Mouse (Mus musculus): ENCODE results near the gene Wnt10a. TPM values are rescaled to one million over a fixed set of nuclear protein-coding genes. Genes with fewer than 3 reads are reported as not detected.
A peak's percentile ranks its signal among the peaks of the same experiment; 100 is the strongest.

Gene Wnt10a
- polyA plus RNA-seq (2016; fragmentation: Nextera tagmentation; extraction: Ambion mirVana), result 0.70 and 1.2 TPM in 2 replicates

DNA sequence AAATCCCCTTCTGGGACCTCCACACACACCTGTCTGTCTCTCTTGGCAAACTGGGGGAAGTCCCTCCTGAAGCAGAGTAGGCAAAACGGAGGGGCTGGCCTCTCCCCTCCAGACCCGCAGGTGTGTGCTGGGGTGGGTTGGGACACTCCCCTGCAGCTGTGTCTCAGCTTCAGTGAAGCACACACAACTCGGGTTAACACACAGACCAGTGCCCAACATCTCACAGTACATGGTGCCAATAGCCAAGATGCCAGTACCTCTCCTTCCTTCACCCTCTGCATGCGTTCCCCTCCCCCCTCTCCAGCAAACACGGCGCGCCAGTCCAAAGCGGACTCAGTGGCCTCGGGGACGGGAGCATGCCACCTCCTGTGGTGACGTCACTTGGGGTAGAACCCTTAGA is at the start of gene Wnt10a:
Gene Wnt10a (plus strand): TSS at position 268 of the 400 bp plus-strand sequence.
- WGBS, result 2% methylated on average over 11 of the region's 11 CpGs
- peaks cover 100% of the 10 kb centered on the region for H3K27me3 ChIP-seq (replicated peaks; ENCODE audit: low read depth, poor library complexity, severe bottlenecking)
- H3K4me3 ChIP-seq, result peak within 1 kb of the TSS; percentile 45
- no peaks in the 10 kb centered on the region for H3K9me3 ChIP-seq
- H3K36me3 ChIP-seq (replicated peaks), result no peaks in the 10 kb centered on the region
- peaks cover 70% of the 10 kb centered on the region for H3K4me1 ChIP-seq
- no peak for DNase-seq (ENCODE audit: low spot score)
- peak within 1 kb of the TSS; percentile 54 for H3K27ac ChIP-seq (replicated peaks)

DNA sequence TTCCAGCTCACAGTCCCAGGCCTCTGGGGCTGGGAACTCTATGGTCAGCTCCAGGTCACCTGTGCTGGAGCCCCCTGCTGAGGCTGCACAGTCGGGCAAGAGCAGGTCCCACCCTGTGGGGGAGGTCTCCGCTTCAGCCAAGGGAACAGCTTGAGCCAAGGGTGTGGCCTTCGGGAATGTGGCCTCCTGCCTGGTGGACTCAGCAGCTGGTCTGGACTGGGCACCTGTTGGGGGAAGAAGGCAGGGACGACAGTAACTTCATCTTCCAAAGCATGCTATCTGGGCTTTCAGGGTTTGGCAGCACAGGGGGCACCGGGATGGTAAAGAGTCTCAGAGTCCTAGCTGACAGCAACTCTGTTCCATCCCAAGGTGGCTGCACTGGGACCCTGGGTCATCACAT is 44.0 kb upstream of the Wnt10a start:
- no peaks in the 10 kb centered on the region for H3K9me3 ChIP-seq
- H3K4me1 ChIP-seq, result peaks cover 11% of the 10 kb centered on the region
- no peak overlapping the region for H3K4me3 ChIP-seq
- peaks cover 50% of the 10 kb centered on the region for H3K27me3 ChIP-seq (replicated peaks; ENCODE audit: low read depth, poor library complexity, severe bottlenecking)
- DNase-seq (ENCODE audit: low spot score), result no peak
- no peaks in the 10 kb centered on the region for H3K36me3 ChIP-seq (replicated peaks)
- 72% methylated on average over 5 of the region's 5 CpGs for WGBS
- H3K27ac ChIP-seq (replicated peaks), result no peak overlapping the region

DNA sequence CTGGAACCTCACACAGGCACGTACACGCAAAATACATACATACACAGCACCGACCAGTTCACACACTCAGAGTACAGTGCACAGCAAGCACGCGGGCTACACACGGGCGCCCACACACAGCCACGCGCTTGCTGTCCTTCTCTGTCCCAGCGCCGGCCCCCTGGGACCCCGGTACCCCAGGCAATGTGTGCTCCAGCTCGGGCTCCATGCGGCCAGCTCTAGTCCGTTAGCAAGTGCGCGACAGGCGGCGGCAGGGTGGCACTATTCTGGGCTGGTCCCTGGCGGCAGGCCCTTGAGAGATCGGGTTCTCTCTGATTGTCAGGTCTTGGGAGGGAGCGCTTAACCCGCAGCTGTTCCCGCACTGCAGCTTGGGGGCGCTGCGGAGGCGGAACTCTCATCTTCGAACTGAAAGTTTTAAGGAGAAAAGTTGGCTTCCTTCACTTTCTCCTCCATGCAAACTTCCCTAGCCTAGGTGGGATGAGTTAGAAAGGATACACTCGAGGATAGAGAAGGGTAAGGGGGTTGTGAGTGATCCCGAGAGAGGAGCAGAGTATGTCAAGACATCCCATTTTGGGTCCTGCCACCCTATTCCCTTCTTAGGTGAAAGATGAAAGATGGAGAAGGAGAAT is 42.6 kb upstream of the Wnt10a start, which contains the start of gene Prkag3:
Gene Prkag3 (minus strand): TSS at position 579 of the 629 bp plus-strand sequence.
- DNase-seq (ENCODE audit: low spot score), result peak; percentile 64
- no peaks in the 10 kb centered on the region for H3K36me3 ChIP-seq (replicated peaks)
- no peak within 1 kb of the TSS for H3K27ac ChIP-seq (replicated peaks)
- peaks cover 15% of the 10 kb centered on the region for H3K4me1 ChIP-seq
- H3K27me3 ChIP-seq (replicated peaks; ENCODE audit: low read depth, poor library complexity, severe bottlenecking), result peaks cover 50% of the 10 kb centered on the region
- peak within 1 kb of the TSS; percentile 48 for H3K4me3 ChIP-seq
- H3K9me3 ChIP-seq, result no peaks in the 10 kb centered on the region
- WGBS, result 11% methylated on average over 30 of the region's 30 CpGs

DNA sequence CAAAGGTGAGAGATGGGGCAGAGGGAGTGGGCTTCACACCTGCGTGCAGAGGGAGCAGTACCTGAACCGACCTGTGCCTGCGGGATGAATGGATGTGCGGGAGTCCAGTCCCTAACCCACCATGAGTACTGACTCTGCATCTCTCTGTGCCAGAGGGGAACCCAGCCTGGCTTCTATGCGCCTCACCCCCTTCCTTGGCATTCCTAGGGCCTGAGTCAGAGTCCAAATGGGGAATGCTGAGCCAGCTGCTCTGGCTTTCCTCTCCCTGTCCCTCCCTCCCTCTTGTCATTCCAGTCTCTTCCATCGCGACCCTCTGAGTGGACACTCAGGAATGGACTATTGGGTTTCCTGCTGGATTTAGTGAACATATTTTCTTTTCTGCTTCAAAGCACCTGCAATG is 42.0 kb upstream of the Wnt10a start:
- peaks cover 20% of the 10 kb centered on the region for H3K4me1 ChIP-seq
- no peak for DNase-seq (ENCODE audit: low spot score)
- no peak overlapping the region for H3K4me3 ChIP-seq
- no peaks in the 10 kb centered on the region for H3K9me3 ChIP-seq
- peaks cover 50% of the 10 kb centered on the region for H3K27me3 ChIP-seq (replicated peaks; ENCODE audit: low read depth, poor library complexity, severe bottlenecking)
- WGBS, result 73% methylated on average over 7 of the region's 7 CpGs
- H3K27ac ChIP-seq (replicated peaks), result no peak overlapping the region
- H3K36me3 ChIP-seq (replicated peaks), result no peaks in the 10 kb centered on the region

DNA sequence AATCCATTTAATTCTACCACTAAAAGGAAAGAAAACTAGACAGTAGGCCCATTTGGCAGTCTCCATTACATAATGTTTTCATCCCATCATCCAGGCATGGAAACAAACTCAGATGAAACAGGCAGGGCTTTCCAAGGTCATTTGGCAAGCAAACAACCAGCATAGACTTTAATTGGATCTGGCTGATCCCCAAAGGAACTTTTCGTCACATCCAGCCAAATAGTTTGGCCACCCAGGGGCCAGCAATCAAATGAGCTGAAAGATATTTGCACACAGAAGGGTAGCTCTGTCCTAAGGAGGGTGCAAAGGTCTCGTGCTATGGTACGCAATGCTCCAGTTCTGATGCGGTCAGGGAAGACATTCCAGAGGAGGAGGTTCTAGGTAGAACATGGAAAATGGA is 40.6 kb upstream of the Wnt10a start:
- no peaks in the 10 kb centered on the region for H3K36me3 ChIP-seq (replicated peaks)
- H3K27me3 ChIP-seq (replicated peaks; ENCODE audit: low read depth, poor library complexity, severe bottlenecking), result peaks cover 50% of the 10 kb centered on the region
- H3K9me3 ChIP-seq, result no peaks in the 10 kb centered on the region
- no peak overlapping the region for H3K27ac ChIP-seq (replicated peaks)
- H3K4me1 ChIP-seq, result peaks cover 25% of the 10 kb centered on the region
- DNase-seq (ENCODE audit: low spot score), result no peak
- WGBS, result 81% methylated on average over 4 of the region's 4 CpGs
- H3K4me3 ChIP-seq, result no peak overlapping the region

DNA sequence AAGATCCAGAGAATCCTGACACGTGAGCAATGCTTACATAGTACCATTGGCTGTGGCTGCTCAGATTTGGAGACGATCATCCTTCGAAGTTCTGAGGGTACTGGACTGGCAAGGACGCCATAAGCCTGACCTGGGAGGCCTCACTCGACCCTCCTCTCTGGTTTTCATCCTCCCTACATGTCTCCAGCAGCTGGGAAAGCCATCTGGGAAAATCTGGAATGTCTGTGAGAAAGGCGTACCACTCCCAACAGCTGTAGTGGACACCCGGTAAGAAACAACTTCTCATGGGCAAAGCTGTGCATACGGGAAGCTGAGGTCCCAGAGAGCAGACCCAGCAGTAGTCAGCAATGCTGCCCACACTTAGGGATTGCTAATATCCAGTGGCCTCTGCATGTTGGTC is 39.2 kb upstream of the Wnt10a start:
- H3K27me3 ChIP-seq (replicated peaks; ENCODE audit: low read depth, poor library complexity, severe bottlenecking), result peaks cover 41% of the 10 kb centered on the region
- 83% methylated on average over 8 of the region's 8 CpGs for WGBS
- no peaks in the 10 kb centered on the region for H3K36me3 ChIP-seq (replicated peaks)
- H3K27ac ChIP-seq (replicated peaks), result no peak overlapping the region
- no peak for DNase-seq (ENCODE audit: low spot score)
- peaks cover 25% of the 10 kb centered on the region for H3K4me1 ChIP-seq
- no peaks in the 10 kb centered on the region for H3K9me3 ChIP-seq
- no peak overlapping the region for H3K4me3 ChIP-seq

DNA sequence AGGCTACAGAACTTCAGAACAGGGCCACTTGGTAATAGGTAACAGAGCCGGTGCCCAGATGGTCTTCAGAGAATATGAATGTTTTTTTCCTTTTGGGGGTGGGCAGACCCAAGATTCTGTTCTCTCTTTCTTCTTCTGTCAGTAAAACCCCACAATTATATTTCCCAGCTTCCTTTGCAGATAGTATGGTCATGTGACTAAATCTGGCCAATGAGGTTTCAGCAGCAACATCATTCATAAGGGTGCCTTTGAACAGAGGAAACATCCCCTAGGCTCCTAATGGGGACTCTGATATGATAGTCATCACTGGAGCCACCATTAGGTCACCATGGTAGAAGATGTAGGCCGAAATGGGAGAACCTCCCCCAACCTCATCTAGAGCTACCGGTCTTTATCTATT is 38.5 kb upstream of the Wnt10a start:
- 94% methylated on average over 3 of the region's 3 CpGs for WGBS
- Histone ChIP-seq H3K27ac (replicated peaks) (no peak overlapping the region), H3K36me3 (replicated peaks) (no peaks in the 10 kb centered on the region), H3K9me3 (no peaks in the 10 kb centered on the region), H3K4me3 (no peak overlapping the region), H3K4me1 (peaks cover 22% of the 10 kb centered on the region), H3K27me3 (replicated peaks; ENCODE audit: low read depth, poor library complexity, severe bottlenecking) (peaks cover 34% of the 10 kb centered on the region)
- DNase-seq (ENCODE audit: low spot score), result no peak

DNA sequence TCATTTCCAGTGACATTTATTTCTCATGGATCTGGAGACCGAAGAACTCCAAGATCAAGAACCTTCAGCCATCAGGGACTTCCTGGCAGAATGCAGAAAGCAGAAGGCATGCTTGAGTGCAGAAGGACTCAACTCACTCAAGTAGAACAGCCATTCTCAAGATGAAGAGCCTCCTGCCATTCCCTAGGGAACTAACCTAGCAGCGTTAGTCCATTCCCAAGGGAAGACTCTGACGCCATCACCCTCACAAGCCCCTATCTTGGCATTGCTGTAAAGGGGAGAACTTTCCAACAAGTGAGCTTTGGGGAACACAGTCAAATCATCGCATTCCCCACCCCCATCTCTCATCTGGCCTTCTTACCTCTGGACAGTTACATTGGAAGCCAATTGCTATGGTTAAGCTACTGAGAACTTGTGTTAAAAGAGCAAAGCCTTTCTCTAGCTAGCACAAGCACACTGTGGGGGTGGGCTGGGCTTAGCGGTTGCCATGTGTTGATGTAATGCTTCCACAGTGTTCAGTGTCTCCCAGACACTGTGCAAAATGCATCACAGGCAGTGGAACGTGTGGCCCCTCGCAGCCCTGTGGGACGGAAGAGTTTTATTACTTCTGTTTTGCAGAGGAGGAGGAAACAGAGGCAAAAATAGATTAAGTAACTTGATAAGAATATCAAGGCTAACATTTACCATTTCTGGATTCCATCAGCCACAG is 37.9 kb upstream of the Wnt10a start:
- no peak for DNase-seq (ENCODE audit: low spot score)
- WGBS, result 85% methylated on average over 8 of the region's 8 CpGs
- H3K36me3 ChIP-seq (replicated peaks), result no peaks in the 10 kb centered on the region
- H3K9me3 ChIP-seq, result no peaks in the 10 kb centered on the region
- no peak overlapping the region for H3K4me3 ChIP-seq
- H3K4me1 ChIP-seq, result peaks cover 20% of the 10 kb centered on the region
- H3K27ac ChIP-seq (replicated peaks), result no peak overlapping the region
- peaks cover 28% of the 10 kb centered on the region for H3K27me3 ChIP-seq (replicated peaks; ENCODE audit: low read depth, poor library complexity, severe bottlenecking)

DNA sequence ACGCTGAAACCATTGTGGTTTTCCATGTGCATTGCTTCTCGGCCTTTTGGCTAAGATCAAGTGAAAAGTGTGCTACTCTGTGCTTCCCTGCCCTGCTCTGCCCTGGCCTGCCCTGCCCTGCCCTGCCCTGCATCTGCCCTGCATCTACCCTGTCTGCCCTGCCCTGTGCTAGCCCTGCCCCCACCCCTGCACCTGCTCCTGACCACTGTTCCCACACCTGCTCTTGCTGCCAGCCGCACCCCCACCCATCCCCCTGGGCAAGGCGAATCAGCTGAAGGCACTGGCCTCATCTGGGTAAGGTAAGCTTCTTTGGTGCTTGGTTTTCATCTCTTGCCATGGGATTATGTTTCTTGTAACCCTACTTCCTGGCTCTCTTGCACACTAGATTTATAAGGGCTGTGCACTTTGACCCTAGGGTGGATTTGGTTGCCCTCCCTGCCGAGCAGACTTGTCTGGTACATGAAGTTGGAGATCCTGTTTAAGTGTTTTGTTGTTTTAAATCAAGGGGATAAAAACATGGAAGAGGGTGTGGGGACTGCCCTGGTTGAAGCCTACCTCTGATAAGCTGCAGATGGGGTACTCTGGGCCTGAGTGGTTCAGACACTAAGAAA is 37.0 kb upstream of the Wnt10a start:
- Histone ChIP-seq H3K9me3 (no peaks in the 10 kb centered on the region), H3K27me3 (replicated peaks; ENCODE audit: low read depth, poor library complexity, severe bottlenecking) (peaks cover 25% of the 10 kb centered on the region), H3K27ac (replicated peaks) (no peak overlapping the region), H3K36me3 (replicated peaks) (no peaks in the 10 kb centered on the region), H3K4me3 (no peak overlapping the region), H3K4me1 (peaks cover 13% of the 10 kb centered on the region)
- WGBS, result 53% methylated on average over 5 of the region's 5 CpGs
- DNase-seq (ENCODE audit: low spot score), result no peak

DNA sequence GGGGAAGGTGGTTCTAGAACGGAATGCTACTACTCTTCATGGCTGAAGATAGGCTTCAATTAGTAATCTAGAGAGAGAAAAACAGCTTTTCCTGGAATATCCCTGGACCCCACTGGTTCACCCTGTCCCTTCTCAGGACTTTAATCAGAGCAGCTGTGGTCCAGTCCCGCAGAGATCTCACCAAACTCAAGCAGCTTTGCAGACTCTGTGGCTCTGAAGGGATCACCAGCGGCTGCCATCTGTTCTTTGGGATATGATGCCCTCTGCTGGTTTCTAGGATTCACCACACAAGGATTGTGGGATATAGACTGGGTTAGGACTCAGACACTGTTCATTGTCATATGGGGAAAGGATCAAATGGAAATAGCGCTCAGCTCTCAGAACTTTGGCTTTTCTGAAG is 31.5 kb upstream of the Wnt10a start:
- no peak overlapping the region for H3K27ac ChIP-seq (replicated peaks)
- H3K9me3 ChIP-seq, result no peaks in the 10 kb centered on the region
- DNase-seq (ENCODE audit: low spot score), result peak; percentile 50
- H3K4me3 ChIP-seq, result no peak overlapping the region
- H3K36me3 ChIP-seq (replicated peaks), result no peaks in the 10 kb centered on the region
- no peaks in the 10 kb centered on the region; the same call in 1 of the 2 replicates for H3K4me1 ChIP-seq
- 28% methylated on average over 4 of the region's 4 CpGs for WGBS
- H3K27me3 ChIP-seq (replicated peaks; ENCODE audit: low read depth, poor library complexity, severe bottlenecking), result peaks cover 39% of the 10 kb centered on the region

DNA sequence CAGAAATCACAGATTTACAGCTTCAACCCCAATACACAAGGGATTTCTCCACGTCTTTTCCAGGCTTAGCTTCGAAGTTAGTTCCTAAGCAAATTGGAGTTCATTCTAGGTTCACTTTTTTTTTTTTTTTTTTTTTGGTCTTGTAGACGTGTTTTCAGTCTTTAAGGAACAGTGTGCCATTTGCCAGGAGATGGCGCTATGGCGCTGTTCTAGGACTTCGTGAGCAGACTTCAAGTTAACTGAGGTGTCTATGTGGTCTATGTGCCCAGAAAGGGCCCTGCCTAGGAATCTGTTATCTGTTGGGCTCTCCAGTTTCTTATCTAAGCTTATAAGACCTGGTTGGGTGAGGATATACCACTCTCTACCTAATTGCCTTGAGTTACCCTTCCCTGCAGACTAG is 28.2 kb upstream of the Wnt10a start:
- WGBS, result 4% methylated on average over 6 of the region's 6 CpGs
- peak; percentile 76 for DNase-seq (ENCODE audit: low spot score)
- Histone ChIP-seq H3K4me3 (no peak overlapping the region), H3K27ac (replicated peaks) (no peak overlapping the region), H3K9me3 (no peaks in the 10 kb centered on the region), H3K4me1 (no peaks in the 10 kb centered on the region), H3K27me3 (replicated peaks; ENCODE audit: low read depth, poor library complexity, severe bottlenecking) (peaks cover 72% of the 10 kb centered on the region), H3K36me3 (replicated peaks) (no peaks in the 10 kb centered on the region)

DNA sequence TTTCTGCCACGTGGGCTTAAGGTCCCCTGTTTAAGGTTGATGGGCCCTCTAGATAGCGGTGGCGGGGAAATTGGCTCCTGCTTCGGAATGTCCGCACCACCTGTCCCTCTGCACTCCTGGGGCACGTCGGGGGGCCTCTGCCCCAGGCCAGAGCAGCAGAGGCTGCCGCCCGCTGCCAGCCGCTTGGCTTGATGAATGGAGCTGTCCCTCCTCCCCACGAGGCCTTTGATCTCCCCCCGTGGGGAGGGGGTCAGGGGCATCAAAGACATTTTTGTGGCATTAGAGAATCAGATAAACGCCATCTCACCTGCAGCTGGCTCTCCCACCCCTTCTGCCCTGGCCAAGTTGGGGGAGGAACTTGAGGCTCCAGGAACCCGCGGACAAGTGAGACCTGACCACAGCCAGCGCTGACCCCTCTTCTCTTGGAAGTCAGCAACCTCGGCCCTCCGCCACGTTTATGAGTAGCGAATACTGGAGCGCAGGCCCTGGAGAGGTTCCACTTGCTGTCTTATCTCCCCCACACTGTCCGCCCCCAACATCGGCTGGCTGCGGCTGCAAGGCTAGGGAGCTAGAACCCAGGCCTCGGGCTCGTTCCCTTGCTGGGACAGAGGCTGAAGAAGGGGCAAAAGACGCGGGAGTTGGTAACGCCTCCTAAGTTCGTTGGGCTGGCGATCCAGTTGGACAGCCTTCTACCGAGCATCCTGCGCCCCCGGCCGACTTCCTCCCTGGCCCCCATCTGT is 20.4 kb upstream of the Wnt10a start:
- peak; percentile 61 for DNase-seq (ENCODE audit: low spot score)
- peaks cover 53% of the 10 kb centered on the region for H3K4me1 ChIP-seq
- no peak overlapping the region; the same call in 1 of the 2 replicates for H3K27ac ChIP-seq (replicated peaks)
- H3K27me3 ChIP-seq (replicated peaks; ENCODE audit: low read depth, poor library complexity, severe bottlenecking), result peaks cover 100% of the 10 kb centered on the region
- WGBS, result under 1% methylated on average over 35 of the region's 35 CpGs
- no peaks in the 10 kb centered on the region for H3K9me3 ChIP-seq
- H3K36me3 ChIP-seq (replicated peaks), result no peaks in the 10 kb centered on the region
- peak overlapping the region; percentile 66 for H3K4me3 ChIP-seq
